Mouse (Mus musculus) kidney, adult 2 months (tissue): ENCODE measurements at regions not wholly inside any gene's neighbourhood (a gene's known extent, or its start where the extent isn't known, plus 50 kb on each side); places are given as distances from the start of the nearest gene placed in this dataset.

Experiments
- CTCF ChIP-seq: fragments of 200-500 bp; conservative IDR thresholded peaks from 2 replicates; pipeline ENCODE4 v1.5.1; 2011; ENCODE audit warnings: low read depth, mild to moderate bottlenecking, control low read depth, low read length, moderate library complexity, mixed read lengths; ENCODE audit not compliant: insufficient read depth, insufficient read length
- POLR2A ChIP-seq: fragments of 200-500 bp; IDR thresholded peaks from one replicate; pipeline ENCODE4 v1.6.1; 2011; ENCODE audit warnings: low read depth, low read length, control low read depth

GRCm38 (mm10) chr3:18778481-18778880 lies 830.3 kb downstream of the Cypt12 start:
- TF ChIP-seq POLR2A (no peak), CTCF (no peak)
